Mouse (Mus musculus): ENCODE data around the gene Fzd2. TPM values are rescaled to one million over a fixed set of nuclear protein-coding genes. Genes with fewer than 3 reads are reported as not detected.

Gene Fzd2
- polyA plus RNA-seq, 1 experiment from 2014 or later, result 48.5 TPM

DNA sequence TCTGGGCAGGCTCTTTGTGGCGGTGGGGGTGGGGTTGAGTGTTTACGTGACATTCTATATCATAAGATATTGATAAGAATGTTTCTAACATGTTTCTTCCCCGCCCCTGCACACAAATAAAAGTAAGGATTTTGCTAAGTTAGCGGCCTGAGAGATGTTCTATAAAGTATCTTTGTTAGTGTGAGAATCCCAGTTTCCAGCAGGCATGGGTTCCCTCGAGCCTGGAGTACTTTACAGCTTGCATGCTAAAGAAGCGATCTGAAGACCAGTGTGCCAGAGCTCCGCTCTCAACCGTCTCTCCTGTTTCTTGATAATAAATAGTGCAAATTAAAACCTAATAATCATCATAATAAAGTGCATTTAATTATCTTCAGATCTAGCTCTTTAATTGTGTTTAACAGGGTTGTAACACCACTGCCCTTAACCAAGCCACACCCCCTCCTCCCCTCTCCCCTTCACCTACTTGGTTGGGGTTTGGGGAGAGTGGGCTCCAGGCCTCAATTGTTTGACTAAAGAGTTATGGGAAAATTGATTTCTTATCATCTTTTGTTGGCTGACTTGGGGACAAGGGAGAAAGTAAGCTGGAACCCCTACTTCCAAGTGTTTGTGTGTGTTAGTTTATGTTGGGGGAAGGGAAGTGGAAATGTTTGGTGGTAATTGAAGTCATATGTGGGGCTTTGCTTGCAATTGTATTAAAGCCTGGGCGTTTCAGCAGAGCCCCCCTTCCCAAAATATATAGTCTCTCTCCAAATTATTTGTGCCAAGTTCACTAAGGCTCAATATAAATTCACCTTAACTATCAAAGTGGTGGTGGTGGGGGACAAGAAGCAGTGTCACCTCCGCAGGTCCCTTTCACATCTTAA lies 3.7 kb downstream of the Fzd2 start:
- H3K4me3 ChIP-seq, result peak overlapping the region; percentile 84
- H3K36me3 ChIP-seq, result no peaks in the 10 kb centered on the region
- no peaks in the 10 kb centered on the region for H3K9me3 ChIP-seq
- peak overlapping the region; percentile 63 for H3K4me2 ChIP-seq
- ATAC-seq (ENCODE audit: insufficient number of reproducible peaks, low FRiP score, low TSS enrichment, low read depth), result no peak
- WGBS, result 6% methylated on average over 10 of the region's 10 CpGs
- H3K27ac ChIP-seq, result peak overlapping the region; percentile 99
- H3K9ac ChIP-seq, result peak overlapping the region; percentile 94
- no peaks in the 10 kb centered on the region for H3K27me3 ChIP-seq
- peaks cover 43% of the 10 kb centered on the region for H3K4me1 ChIP-seq

DNA sequence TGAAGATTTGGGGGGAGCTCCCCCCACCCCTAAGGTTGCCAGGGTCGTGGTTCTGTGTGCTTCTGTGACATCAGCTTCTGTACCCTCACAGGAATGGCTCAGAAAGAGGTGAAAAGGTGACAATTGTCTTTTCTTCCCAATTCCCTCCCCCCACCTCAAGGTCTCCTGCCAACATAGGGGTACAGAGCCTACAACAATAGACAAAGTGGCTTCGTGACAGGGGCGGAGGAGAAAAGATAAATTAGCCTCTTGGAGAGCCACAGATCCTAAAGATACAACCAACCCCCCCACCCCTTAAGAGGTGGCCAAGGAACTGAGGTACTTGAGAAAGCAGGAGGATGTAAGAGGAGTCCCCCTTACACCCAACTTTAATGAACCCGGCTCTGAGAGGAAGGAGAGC lies 4.5 kb downstream of the Fzd2 start:
- H3K9me3 ChIP-seq, result no peaks in the 10 kb centered on the region
- peak overlapping the region; percentile 31; the same call in 1 of the 2 replicates for H3K9ac ChIP-seq
- no peaks in the 10 kb centered on the region for H3K36me3 ChIP-seq
- peak overlapping the region; percentile 99 for H3K27ac ChIP-seq
- peak overlapping the region; percentile 63 for H3K4me2 ChIP-seq
- no peaks in the 10 kb centered on the region for H3K27me3 ChIP-seq
- no peak for ATAC-seq (ENCODE audit: insufficient number of reproducible peaks, low FRiP score, low TSS enrichment, low read depth)
- 16% methylated on average over 4 of the region's 4 CpGs for WGBS
- peak overlapping the region; percentile 84 for H3K4me3 ChIP-seq
- peaks cover 42% of the 10 kb centered on the region for H3K4me1 ChIP-seq

DNA sequence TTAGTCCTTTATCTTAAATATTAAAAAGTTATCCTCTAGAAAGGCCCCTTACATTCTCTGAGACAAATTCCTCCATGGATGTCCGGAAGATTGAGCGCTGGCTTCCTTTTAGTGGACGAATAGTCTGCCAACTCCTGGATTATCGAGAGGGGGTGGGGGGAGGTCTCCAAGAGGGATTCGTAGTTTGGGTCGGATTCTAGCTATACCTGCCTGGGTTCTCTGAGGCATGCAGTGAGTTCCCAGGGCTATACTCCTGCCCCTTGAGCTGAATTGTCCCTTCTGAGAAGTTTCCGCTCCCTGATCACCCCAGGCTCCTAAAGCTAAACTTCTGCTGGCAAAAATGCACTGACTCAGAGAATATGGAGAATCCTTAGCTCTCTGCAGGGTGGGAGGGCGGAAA lies 5.3 kb downstream of the Fzd2 start:
- 42% methylated on average over 8 of the region's 8 CpGs for WGBS

DNA sequence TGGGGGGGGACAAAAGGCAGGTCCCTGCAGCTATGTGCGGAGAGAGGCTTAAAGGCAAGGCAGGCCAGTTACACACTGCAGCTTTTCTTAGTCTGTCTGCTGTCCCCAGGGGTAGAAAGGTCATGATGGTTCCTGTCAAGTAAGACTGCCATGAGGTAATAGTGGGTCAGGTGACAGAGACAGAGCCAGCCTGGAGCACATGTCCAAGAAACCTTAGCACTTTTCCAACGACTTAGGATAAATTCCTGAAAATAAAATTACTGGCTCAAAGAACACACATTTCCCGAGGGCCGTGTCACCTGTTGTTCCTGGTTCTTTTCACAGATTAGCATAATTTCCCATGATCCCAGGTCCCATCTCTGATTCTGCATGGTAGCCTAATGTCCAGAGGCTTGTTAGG lies 6.1 kb downstream of the Fzd2 start:
- no peaks in the 10 kb centered on the region for H3K9me3 ChIP-seq
- H3K27ac ChIP-seq, result peak overlapping the region; percentile 99
- no peak overlapping the region for H3K9ac ChIP-seq
- WGBS, result 19% methylated on average over 4 of the region's 4 CpGs
- no peak for ATAC-seq (ENCODE audit: insufficient number of reproducible peaks, low FRiP score, low TSS enrichment, low read depth)
- H3K4me2 ChIP-seq, result no peak overlapping the region
- H3K4me1 ChIP-seq, result peaks cover 42% of the 10 kb centered on the region
- no peaks in the 10 kb centered on the region for H3K27me3 ChIP-seq
- no peak overlapping the region for H3K4me3 ChIP-seq
- H3K36me3 ChIP-seq, result no peaks in the 10 kb centered on the region

More for the DNA sequence above, 5.3 kb downstream of the Fzd2 start:
- H3K27me3 ChIP-seq, result no peaks in the 10 kb centered on the region
- no peak for ATAC-seq (ENCODE audit: insufficient number of reproducible peaks, low FRiP score, low TSS enrichment, low read depth)
- no peaks in the 10 kb centered on the region for H3K36me3 ChIP-seq
- H3K9me3 ChIP-seq, result no peaks in the 10 kb centered on the region
- peak overlapping the region; percentile 99 for H3K27ac ChIP-seq
- H3K4me3 ChIP-seq, result 0 out of 2 replicates have a peak overlapping the region, but pooled peaks have one; percentile 84
- no peak overlapping the region for H3K9ac ChIP-seq
- peaks cover 42% of the 10 kb centered on the region for H3K4me1 ChIP-seq
- H3K4me2 ChIP-seq, result no peak overlapping the region; the same call in 1 of the 2 replicates

DNA sequence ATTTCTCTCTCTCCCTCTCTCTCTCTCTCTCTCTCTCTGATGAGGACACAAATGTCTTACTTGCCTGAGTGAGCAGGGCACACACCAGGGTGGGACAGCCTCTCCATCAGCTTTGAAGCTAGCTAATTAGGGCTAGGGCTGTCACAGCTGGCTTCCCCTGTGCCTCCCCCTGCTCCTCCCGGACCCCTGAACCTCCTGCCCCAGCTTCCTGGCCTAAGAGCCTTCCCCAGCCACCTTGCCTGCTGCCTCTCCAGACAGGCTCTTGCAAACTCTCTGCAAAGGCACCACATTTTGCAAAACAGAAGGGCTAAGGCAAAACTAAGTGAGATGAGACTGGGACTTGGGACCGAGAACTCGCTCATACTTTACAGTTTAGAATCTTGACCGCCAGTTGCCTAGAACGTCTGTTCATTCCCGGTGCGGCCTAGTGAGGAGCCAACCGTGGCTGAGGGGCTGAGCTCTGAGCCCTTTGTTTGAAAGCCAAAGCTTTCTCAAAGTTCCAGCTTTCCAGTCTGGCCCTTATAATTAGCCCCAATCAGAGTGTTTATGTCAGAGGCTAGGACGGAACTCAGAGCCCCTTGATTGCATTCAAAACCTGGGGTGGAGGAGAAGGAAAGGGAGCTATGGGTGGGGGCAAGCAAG lies 6.6 kb downstream of the Fzd2 start:
- WGBS, result 16% methylated on average over 9 of the region's 9 CpGs
- H3K4me3 ChIP-seq, result no peak overlapping the region
- peaks cover 42% of the 10 kb centered on the region for H3K4me1 ChIP-seq
- H3K4me2 ChIP-seq, result no peak overlapping the region
- no peaks in the 10 kb centered on the region for H3K27me3 ChIP-seq
- no peak overlapping the region for H3K9ac ChIP-seq
- ATAC-seq (ENCODE audit: insufficient number of reproducible peaks, low FRiP score, low TSS enrichment, low read depth), result no peak
- no peaks in the 10 kb centered on the region for H3K36me3 ChIP-seq
- peak overlapping the region; percentile 99 for H3K27ac ChIP-seq
- no peaks in the 10 kb centered on the region for H3K9me3 ChIP-seq

DNA sequence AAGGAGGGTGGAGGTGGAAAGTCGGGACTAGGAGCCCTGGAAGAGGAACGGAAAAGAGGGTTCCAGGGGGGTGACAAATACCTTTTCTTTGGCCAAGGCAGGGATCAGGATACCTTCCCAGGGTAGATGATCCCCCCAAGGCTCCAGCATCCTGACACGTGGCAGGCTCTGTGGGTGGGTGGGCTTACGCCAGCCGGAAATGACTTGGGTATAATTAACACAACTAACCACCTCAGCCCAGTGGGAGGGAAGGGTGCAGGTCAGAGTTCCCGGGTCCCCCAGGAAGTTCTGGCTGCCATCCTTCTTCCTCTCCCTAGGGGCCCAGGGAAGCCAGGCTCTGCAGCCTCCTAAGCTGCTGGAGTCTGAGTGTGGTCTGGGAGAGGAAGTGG lies 7.1 kb downstream of the Fzd2 start:
- no peaks in the 10 kb centered on the region for H3K27me3 ChIP-seq
- no peak for ATAC-seq (ENCODE audit: insufficient number of reproducible peaks, low FRiP score, low TSS enrichment, low read depth)
- 15% methylated on average over 6 of the region's 6 CpGs for WGBS
- peaks cover 42% of the 10 kb centered on the region for H3K4me1 ChIP-seq
- no peaks in the 10 kb centered on the region for H3K9me3 ChIP-seq
- H3K4me2 ChIP-seq, result no peak overlapping the region
- no peak overlapping the region for H3K9ac ChIP-seq
- H3K27ac ChIP-seq, result peak overlapping the region; percentile 99
- H3K36me3 ChIP-seq, result no peaks in the 10 kb centered on the region
- H3K4me3 ChIP-seq, result no peak overlapping the region

DNA sequence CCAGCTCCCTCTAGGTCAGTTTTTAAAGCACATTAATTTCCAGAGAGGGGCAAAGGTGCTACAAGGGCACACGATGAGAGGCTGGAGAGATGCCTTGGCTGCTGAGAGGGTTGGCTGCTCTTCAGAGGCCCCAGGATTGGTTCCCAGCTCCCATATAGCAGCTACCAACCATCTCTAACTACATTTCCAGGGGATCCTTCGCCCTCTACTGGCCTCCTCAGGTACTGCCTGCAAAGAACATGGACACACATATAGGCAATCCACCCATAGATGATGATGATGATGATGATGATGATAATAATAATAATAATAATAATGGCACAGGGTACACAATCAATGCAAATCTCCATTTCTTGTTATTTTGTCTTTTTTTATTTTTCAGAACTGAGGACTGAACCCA lies 15.3 kb downstream of the Fzd2 start:
- Histone ChIP-seq H3K36me3 (no peaks in the 10 kb centered on the region), H3K4me3 (no peak overlapping the region), H3K27ac (no peak overlapping the region), H3K27me3 (no peaks in the 10 kb centered on the region), H3K9ac (no peak overlapping the region), H3K4me2 (no peak overlapping the region), H3K9me3 (peaks cover 6% of the 10 kb centered on the region; the same call in 1 of the 2 replicates), H3K4me1 (peaks cover 16% of the 10 kb centered on the region)
- no peak for ATAC-seq (ENCODE audit: insufficient number of reproducible peaks, low FRiP score, low TSS enrichment, low read depth)
- 69% methylated on average over 2 of the region's 2 CpGs for WGBS

DNA sequence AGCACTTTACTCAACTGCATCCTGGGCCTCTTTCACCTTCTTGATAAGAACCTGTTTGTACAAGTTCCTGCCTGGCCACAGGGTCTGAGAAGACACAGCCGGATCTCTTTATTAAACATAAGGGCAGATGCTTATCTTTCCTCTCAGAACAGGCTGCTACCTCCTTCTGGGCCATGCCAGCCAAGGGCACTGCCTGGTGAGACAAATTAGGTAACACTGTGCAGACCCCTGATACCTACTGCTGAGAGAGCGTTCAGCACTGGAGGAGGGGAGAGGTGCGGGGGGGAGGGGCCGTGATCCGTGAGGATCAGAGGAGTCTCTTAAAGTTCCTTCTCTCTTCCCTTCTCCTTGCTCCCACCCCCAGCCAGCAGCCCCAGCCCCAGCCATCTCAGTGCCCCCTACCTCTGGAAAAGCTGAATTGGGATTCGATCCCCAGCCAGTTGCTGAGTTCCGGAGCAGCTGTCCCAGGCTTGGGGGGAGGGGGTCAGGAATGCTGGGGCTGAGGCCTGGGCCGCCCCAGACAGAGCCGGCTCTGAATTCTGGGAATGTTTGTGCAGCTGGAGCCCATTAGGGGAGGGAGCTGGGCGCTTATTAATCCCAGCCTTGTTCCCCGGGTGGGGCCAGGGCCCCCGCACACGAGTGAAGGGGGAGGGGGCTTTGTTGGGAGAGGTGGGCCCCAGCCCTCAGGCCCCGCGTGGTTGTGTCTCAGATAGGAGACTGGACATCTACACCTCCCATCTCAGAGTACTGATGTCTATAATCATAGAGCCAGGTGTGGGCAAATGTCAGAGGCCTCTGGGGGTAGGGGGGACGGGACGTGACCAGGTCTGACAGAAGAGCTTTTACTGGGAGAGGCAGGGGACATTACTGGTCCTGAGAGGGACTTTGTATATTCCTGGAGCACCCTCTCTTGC lies 19.9 kb downstream of the Fzd2 start:
- WGBS, result 6% methylated on average over 17 of the region's 17 CpGs
- Histone ChIP-seq H3K27ac (peak overlapping the region; percentile 93), H3K36me3 (no peaks in the 10 kb centered on the region), H3K4me3 (peak overlapping the region; percentile 29), H3K4me2 (peak overlapping the region; percentile 40), H3K9ac (no peak overlapping the region), H3K27me3 (no peaks in the 10 kb centered on the region), H3K9me3 (peaks cover 6% of the 10 kb centered on the region; the same call in 1 of the 2 replicates), H3K4me1 (peaks cover 37% of the 10 kb centered on the region)
- peak; percentile 94 for ATAC-seq (ENCODE audit: insufficient number of reproducible peaks, low FRiP score, low TSS enrichment, low read depth)

DNA sequence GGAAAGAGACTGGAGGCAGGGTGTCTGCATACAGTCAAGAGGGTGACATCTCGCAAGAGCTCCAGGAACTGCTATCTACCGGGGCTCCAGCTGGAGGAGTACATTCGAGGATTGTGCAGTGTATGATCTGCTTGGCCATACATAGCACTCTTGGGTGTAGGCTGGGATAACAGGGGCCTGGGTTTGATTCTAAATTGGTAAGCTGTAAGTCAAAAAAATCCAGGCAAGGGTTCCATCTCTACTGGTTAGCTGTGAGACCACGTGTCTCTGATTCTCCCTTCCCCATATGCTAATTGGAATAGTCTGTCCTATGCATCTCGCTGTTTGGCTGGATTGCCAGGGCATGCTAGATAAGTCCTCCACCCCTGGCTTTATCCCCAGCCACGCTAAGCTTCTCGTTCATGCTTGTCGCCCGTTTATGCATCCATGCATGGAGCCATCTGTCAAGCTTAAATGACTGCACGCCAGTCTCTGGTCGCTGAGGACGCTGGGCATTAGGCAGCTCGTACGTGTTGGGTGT lies 20.8 kb downstream of the Fzd2 start:
- H3K27me3 ChIP-seq, result no peaks in the 10 kb centered on the region
- 0 out of 2 replicates have a peak overlapping the region, but pooled peaks have one; percentile 1 for H3K4me3 ChIP-seq
- peak overlapping the region; percentile 93 for H3K27ac ChIP-seq
- 25% methylated on average over 14 of the region's 14 CpGs for WGBS
- H3K4me1 ChIP-seq, result peaks cover 37% of the 10 kb centered on the region
- no peaks in the 10 kb centered on the region for H3K9me3 ChIP-seq
- peak; percentile 28 for ATAC-seq (ENCODE audit: insufficient number of reproducible peaks, low FRiP score, low TSS enrichment, low read depth)
- H3K4me2 ChIP-seq, result peak overlapping the region; percentile 40; the same call in 1 of the 2 replicates
- H3K36me3 ChIP-seq, result no peaks in the 10 kb centered on the region
- H3K9ac ChIP-seq, result no peak overlapping the region

DNA sequence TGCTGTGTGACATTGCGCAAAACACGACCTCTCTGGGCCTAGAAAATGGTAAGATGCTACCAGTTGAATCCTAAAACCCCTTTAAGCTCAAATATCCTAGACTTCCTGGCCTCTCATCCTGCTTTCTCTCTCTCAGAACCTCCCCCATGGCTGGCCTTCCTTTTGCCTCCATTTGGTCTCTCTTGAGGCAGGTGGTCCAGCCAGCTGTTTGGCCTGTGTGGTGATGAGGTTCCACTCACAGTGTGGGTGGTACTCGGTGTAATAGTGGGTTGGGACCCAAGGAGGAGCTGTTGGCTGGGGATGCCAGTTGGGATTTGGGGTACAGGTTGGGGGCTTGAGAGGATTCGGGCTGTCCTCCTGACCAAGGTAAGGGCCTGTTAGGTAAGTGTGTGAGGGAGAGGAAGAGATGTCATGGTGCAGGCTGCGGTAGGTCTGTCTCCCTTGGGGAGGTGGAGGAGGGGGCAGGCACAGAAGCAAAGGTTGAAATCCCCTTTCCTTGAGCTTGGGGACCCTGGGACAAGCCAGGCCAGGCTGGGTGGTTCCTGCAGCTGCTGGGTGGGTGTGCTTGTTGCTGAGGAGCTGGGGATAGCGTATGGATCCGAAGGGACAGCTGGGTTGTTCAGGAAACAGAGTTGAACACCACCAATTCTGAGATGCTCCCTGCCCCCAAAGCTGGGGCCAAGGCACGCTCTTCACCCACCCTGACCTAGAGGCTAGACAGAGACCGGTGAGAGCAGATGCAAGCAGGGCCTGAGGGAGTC lies 23.2 kb downstream of the Fzd2 start:
- Histone ChIP-seq H3K27ac (0 out of 2 replicates have a peak overlapping the region, but pooled peaks have one; percentile 38), H3K4me3 (no peak overlapping the region), H3K9ac (no peak overlapping the region), H3K9me3 (no peaks in the 10 kb centered on the region), H3K36me3 (no peaks in the 10 kb centered on the region), H3K4me2 (no peak overlapping the region), H3K4me1 (peaks cover 57% of the 10 kb centered on the region), H3K27me3 (no peaks in the 10 kb centered on the region)
- ATAC-seq (ENCODE audit: insufficient number of reproducible peaks, low FRiP score, low TSS enrichment, low read depth), result no peak
- 76% methylated on average over 9 of the region's 9 CpGs for WGBS

DNA sequence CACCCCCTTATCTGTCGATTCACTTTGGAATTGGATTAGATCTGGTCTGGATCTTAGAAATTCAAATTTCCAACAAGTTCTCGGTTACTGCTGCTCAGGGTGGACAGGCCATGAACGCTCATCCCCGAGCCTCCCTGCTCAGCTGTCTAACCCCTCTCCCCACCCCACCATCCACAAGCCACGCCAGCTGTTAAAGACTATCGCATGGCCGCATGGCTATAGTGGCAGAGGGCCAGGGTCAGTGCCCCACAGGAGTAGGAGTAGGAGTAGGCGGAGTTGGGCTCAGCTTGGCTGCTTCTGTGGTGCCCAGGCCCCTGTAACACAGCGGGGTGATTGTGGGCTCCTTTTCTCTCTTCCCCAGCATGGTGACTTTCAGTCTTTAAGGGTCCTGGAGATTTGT lies 24.3 kb downstream of the Fzd2 start:
- WGBS, result 69% methylated on average over 9 of the region's 9 CpGs
- Histone ChIP-seq H3K27ac (no peak overlapping the region), H3K27me3 (no peaks in the 10 kb centered on the region), H3K9ac (no peak overlapping the region), H3K9me3 (no peaks in the 10 kb centered on the region), H3K4me2 (no peak overlapping the region), H3K4me3 (no peak overlapping the region), H3K36me3 (no peaks in the 10 kb centered on the region), H3K4me1 (peaks cover 61% of the 10 kb centered on the region)
- no peak for ATAC-seq (ENCODE audit: insufficient number of reproducible peaks, low FRiP score, low TSS enrichment, low read depth)

All from limb, embryonic 15.5 days (tissue).